Mouse (Mus musculus) limb, embryonic 15.5 days (tissue): Measurements from ENCODE around the gene Col25a1. TPM values are rescaled to one million over a fixed set of nuclear protein-coding genes. Genes with fewer than 3 reads are reported as not detected.
A peak's percentile ranks its signal among the peaks of the same experiment; 100 is the strongest.

Experiments used
- ATAC-seq: fragments of 200-750 bp; cut with Nextera tagmentation; 2 replicates; pipeline ENCODE4 v1.8.0; 2017; ENCODE audit warnings: low read depth, moderate TSS enrichment; ENCODE audit not compliant: insufficient number of reproducible peaks, low FRiP score, low TSS enrichment
- H3K27ac ChIP-seq: fragments of 300-500 bp; sonication (generic); 2 replicates; pipeline ENCODE4 v1.5.1; 2015; ENCODE audit warnings: moderate library complexity, mild to moderate bottlenecking, inconsistent platforms
- H3K27me3 ChIP-seq: fragments of 300-500 bp; sonication (generic); 2 replicates; pipeline ENCODE4 v1.6.1; 2015; ENCODE audit warnings: inconsistent platforms
- H3K36me3 ChIP-seq: fragments of 300-500 bp; sonication (generic); 2 replicates; pipeline ENCODE4 v1.6.1; 2015; ENCODE audit warnings: inconsistent platforms
- H3K4me1 ChIP-seq: fragments of 300-500 bp; sonication (generic); 2 replicates; pipeline ENCODE4 v1.6.1; 2015; ENCODE audit warnings: inconsistent platforms
- H3K4me2 ChIP-seq: fragments of 300-500 bp; sonication (generic); 2 replicates; pipeline ENCODE4 v1.6.1; 2015; ENCODE audit warnings: mild to moderate bottlenecking, inconsistent platforms
- H3K4me3 ChIP-seq: fragments of 300-500 bp; sonication (generic); 2 replicates; pipeline ENCODE4 v1.5.1; 2015; ENCODE audit warnings: mild to moderate bottlenecking, inconsistent platforms
- H3K9ac ChIP-seq: fragments of 300-500 bp; sonication (generic); 2 replicates; pipeline ENCODE4 v1.6.1; 2015; ENCODE audit warnings: inconsistent platforms
- H3K9me3 ChIP-seq: fragments of 300-500 bp; sonication (generic); 2 replicates; pipeline ENCODE4 v1.6.1; 2016; ENCODE audit warnings: inconsistent platforms
- WGBS: fragments of 180-500 bp; shearing (Covaris S2); methylation state at CpG from one replicate; pipeline ENCODE4 v1.1.7; 2015; 5-methylcytosine and 5-hydroxymethylcytosine counted together
- polyA plus RNA-seq: library from polyadenylated mRNA; unstranded; fragments of >200 nt; fragmentation: Nextera tagmentation; extraction: Ambion mirVana; gene quantifications from 2 replicates; pipeline ENCODE4 v1.2.1, GENCODE M21; 2015

Col25a1 gene
- polyA plus RNA-seq, 1 experiment from 2014 or later, result 7.5 TPM

DNA sequence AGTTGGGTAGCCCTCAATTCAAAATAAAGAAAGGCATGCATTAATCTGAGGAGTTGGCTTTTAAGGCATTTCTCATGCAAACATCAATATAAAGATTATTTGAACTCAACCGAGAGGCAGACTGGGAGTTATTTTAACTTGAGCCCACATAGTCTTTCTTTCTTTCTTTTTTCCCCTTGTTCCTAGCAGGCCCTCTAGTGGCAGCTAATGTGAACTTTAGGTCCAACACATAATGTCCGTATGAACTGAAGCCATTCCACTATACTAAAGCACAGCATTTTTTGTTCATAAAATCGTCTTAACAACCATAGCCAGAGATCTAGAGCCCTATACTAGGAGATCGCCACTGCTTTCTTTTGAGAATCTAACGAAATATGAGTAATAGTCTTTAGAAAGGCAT, 443.4 kb downstream of the Col25a1 start:
- Histone ChIP-seq H3K9ac (no peak overlapping the region), H3K36me3 (no peaks in the 10 kb centered on the region), H3K4me2 (no peak overlapping the region), H3K4me1 (peaks cover 3% of the 10 kb centered on the region; the same call in 1 of the 2 replicates), H3K27ac (no peak overlapping the region), H3K4me3 (no peak overlapping the region), H3K9me3 (no peaks in the 10 kb centered on the region), H3K27me3 (no peaks in the 10 kb centered on the region)
- ATAC-seq, result no peak
- WGBS, result 21% methylated on average over 5 of the region's 5 CpGs

- no peak overlapping the region for H3K9ac ChIP-seq
- H3K9me3 ChIP-seq, result no peaks in the 10 kb centered on the region
- no peak overlapping the region for H3K4me3 ChIP-seq
- ATAC-seq, result no peak
- H3K27me3 ChIP-seq, result no peaks in the 10 kb centered on the region
- WGBS, result 76% methylated on average over 6 of the region's 6 CpGs
- no peaks in the 10 kb centered on the region for H3K36me3 ChIP-seq
- no peak overlapping the region for H3K4me2 ChIP-seq
- peaks cover 5% of the 10 kb centered on the region; the same call in 1 of the 2 replicates for H3K4me1 ChIP-seq
- no peak overlapping the region for H3K27ac ChIP-seq
These were observed 445.4 kb downstream of the Col25a1 start for GRCm38 (mm10) chr3:130576683-130577082.

DNA sequence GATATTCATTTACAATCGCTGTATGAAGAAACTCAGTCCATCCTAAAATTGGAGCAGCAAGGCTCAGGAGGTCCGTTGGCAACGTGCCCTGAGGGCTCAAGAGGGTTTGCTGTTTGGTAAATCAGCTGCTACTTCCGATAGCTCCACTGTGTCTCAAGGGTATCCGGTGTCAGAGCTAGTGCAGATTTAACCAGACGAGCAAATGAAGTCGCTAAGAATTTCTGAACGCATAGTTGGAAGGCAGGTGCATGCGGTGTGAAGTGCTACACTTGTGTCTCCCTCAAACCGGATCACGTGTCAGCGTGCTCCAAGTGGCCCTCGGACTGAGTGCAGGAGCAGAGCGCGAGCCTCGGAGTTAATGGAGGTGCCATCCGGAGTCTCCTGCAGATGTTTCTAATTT, 448.2 kb downstream of the Col25a1 start:
- no peaks in the 10 kb centered on the region for H3K27me3 ChIP-seq
- ATAC-seq, result no peak
- H3K4me1 ChIP-seq, result peaks cover 5% of the 10 kb centered on the region; the same call in 1 of the 2 replicates
- no peak overlapping the region for H3K4me2 ChIP-seq
- no peaks in the 10 kb centered on the region for H3K9me3 ChIP-seq
- H3K4me3 ChIP-seq, result no peak overlapping the region
- no peak overlapping the region for H3K9ac ChIP-seq
- H3K36me3 ChIP-seq, result no peaks in the 10 kb centered on the region
- WGBS, result 37% methylated on average over 17 of the region's 17 CpGs
- H3K27ac ChIP-seq, result no peak overlapping the region

DNA sequence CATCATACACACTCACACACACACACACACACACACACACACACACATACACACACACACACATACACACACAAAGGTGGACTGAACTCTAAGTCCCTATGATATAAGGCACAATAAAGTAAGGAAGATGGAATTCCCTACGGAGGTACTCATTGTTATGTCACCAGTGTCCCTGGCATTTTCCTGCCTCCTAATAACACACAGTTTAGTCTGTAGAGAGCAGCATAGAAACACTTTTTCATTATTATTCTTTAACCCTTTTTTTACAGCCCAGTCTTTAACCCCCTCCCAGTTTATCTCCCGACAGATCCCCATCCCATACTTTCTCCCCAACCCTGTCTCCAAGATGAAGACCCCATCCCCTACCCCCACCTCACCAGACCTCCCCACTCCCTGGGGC, 450.3 kb downstream of the Col25a1 start:
- Histone ChIP-seq H3K9ac (no peak overlapping the region), H3K4me3 (no peak overlapping the region), H3K4me2 (no peak overlapping the region), H3K9me3 (no peaks in the 10 kb centered on the region), H3K36me3 (no peaks in the 10 kb centered on the region), H3K4me1 (peaks cover 5% of the 10 kb centered on the region; the same call in 1 of the 2 replicates), H3K27me3 (no peaks in the 10 kb centered on the region), H3K27ac (no peak overlapping the region)
- 84% methylated on average over 2 of the region's 2 CpGs for WGBS
- no peak for ATAC-seq

- Histone ChIP-seq H3K4me2 (no peak overlapping the region), H3K36me3 (no peaks in the 10 kb centered on the region), H3K9me3 (no peaks in the 10 kb centered on the region), H3K4me3 (no peak overlapping the region), H3K27ac (no peak overlapping the region), H3K4me1 (peaks cover 5% of the 10 kb centered on the region; the same call in 1 of the 2 replicates), H3K9ac (no peak overlapping the region), H3K27me3 (no peaks in the 10 kb centered on the region)
- WGBS, result 79% methylated on average over 13 of the region's 13 CpGs
- ATAC-seq, result no peak
These were observed 451.8 kb downstream of the Col25a1 start for GRCm38 (mm10) chr3:130582903-130583664.

- Histone ChIP-seq H3K4me1 (peaks cover 5% of the 10 kb centered on the region; the same call in 1 of the 2 replicates), H3K27me3 (no peaks in the 10 kb centered on the region), H3K4me2 (no peak overlapping the region), H3K9me3 (no peaks in the 10 kb centered on the region), H3K9ac (no peak overlapping the region), H3K27ac (no peak overlapping the region), H3K4me3 (no peak overlapping the region), H3K36me3 (no peaks in the 10 kb centered on the region)
- ATAC-seq, result no peak
- 77% methylated on average over 7 of the region's 7 CpGs for WGBS
These were observed 452.7 kb downstream of the Col25a1 start for GRCm38 (mm10) chr3:130584007-130584406.

DNA sequence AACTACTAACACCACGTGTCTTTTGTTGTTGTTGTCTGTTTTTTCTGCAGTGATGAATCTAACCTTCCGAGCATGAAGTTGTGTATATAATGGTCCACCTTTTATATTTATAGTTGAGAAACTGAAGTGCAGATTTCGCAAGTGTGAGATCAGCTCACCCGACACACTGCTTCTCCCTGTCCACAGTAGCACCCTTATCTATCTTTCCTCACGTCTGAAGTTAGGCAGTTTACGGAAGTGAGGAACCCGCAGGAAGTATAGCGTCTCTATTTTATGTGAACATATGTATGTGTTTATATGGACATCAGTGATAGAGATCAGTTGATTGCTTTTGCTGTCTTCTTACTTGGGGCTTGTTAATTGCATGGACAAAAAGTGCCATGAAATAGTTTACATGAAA, 463.7 kb downstream of the Col25a1 start:
- 78% methylated on average over 8 of the region's 8 CpGs for WGBS
- Histone ChIP-seq H3K27ac (no peak overlapping the region), H3K9me3 (no peaks in the 10 kb centered on the region), H3K4me1 (no peaks in the 10 kb centered on the region), H3K9ac (no peak overlapping the region), H3K36me3 (no peaks in the 10 kb centered on the region), H3K4me3 (no peak overlapping the region), H3K4me2 (no peak overlapping the region), H3K27me3 (no peaks in the 10 kb centered on the region)
- no peak for ATAC-seq

- Histone ChIP-seq H3K27ac (no peak overlapping the region), H3K4me3 (no peak overlapping the region), H3K27me3 (no peaks in the 10 kb centered on the region), H3K4me1 (no peaks in the 10 kb centered on the region), H3K4me2 (no peak overlapping the region), H3K9ac (no peak overlapping the region), H3K9me3 (no peaks in the 10 kb centered on the region), H3K36me3 (no peaks in the 10 kb centered on the region)
- no peak for ATAC-seq
- WGBS, result 71% methylated on average over 10 of the region's 10 CpGs
These were observed 470.2 kb downstream of the Col25a1 start for GRCm38 (mm10) chr3:130601491-130601890.

GRCm38 (mm10) chr3:130607924-130608323, 476.6 kb downstream of the Col25a1 start:
- H3K27me3 ChIP-seq, result no peaks in the 10 kb centered on the region
- no peak for ATAC-seq
- no peaks in the 10 kb centered on the region for H3K4me1 ChIP-seq
- H3K4me2 ChIP-seq, result no peak overlapping the region
- H3K27ac ChIP-seq, result no peak overlapping the region
- H3K9me3 ChIP-seq, result no peaks in the 10 kb centered on the region
- WGBS, result 79% methylated on average over 2 of the region's 2 CpGs
- H3K4me3 ChIP-seq, result no peak overlapping the region
- H3K9ac ChIP-seq, result no peak overlapping the region
- no peaks in the 10 kb centered on the region for H3K36me3 ChIP-seq

DNA sequence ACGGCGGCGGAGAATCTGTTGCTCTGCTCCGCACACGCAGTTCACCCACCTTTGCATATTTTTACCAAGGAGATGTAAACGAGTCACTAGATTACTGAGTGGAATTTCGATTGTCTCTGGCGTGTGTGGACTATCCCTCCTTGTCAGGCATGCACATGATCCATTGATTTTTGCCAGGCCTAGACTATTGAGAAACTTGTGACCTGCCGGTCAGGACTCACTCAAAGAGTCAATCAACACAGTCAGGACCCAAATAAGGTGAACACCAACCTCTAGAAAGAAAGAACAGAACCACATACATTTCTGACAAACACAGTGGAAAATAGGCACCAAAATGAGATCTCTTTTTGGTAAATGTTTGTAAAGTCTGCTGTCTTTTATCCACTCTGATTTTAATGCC, 483.1 kb downstream of the Col25a1 start:
- no peak overlapping the region for H3K4me3 ChIP-seq
- WGBS, result 87% methylated on average over 9 of the region's 9 CpGs
- H3K36me3 ChIP-seq, result no peaks in the 10 kb centered on the region
- H3K9ac ChIP-seq, result no peak overlapping the region
- no peaks in the 10 kb centered on the region for H3K9me3 ChIP-seq
- no peak overlapping the region for H3K27ac ChIP-seq
- no peaks in the 10 kb centered on the region for H3K27me3 ChIP-seq
- H3K4me1 ChIP-seq, result peaks cover 11% of the 10 kb centered on the region
- no peak for ATAC-seq
- no peak overlapping the region for H3K4me2 ChIP-seq

GRCm38 (mm10) chr3:130615625-130616024, 484.3 kb downstream of the Col25a1 start:
- 51% methylated on average over 8 of the region's 8 CpGs for WGBS
- Histone ChIP-seq H3K27ac (no peak overlapping the region), H3K4me1 (peaks cover 11% of the 10 kb centered on the region), H3K4me2 (no peak overlapping the region), H3K9me3 (no peaks in the 10 kb centered on the region), H3K4me3 (no peak overlapping the region), H3K9ac (no peak overlapping the region), H3K36me3 (no peaks in the 10 kb centered on the region), H3K27me3 (no peaks in the 10 kb centered on the region)
- no peak for ATAC-seq

DNA sequence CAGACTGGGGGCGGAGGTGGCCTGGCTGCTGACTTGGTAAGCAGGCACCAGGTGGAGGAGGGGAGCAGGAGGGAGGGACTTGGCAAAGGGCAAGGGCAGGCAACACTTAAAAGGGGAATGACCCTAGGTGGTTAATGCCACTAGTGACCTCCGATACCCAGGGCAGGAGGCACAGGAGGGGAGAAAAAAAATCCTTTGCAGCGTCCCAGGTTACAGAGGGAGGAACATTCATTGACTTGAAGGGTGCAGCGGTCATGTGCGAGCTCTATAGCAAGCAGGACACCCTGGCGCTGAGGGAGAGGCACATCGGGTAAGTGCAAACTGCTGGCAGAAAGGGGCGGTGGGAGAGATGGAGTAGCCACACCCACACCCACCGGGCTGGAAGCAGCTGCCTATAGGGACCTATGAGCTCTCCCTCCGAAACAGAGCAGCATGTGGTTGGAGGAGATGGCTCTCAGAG, 486.2 kb downstream of the Col25a1 start, which contains the start of gene Etnppl:
Gene Etnppl (plus strand): TSS at position 10 of the 460 bp plus-strand sequence.
- no peaks in the 10 kb centered on the region for H3K9me3 ChIP-seq
- no peak within 1 kb of the TSS for H3K9ac ChIP-seq
- H3K27me3 ChIP-seq, result no peaks in the 10 kb centered on the region
- no peak within 1 kb of the TSS for H3K27ac ChIP-seq
- ATAC-seq, result no peak
- peak within 1 kb of the TSS; percentile 20 for H3K4me3 ChIP-seq
- no peaks in the 10 kb centered on the region for H3K36me3 ChIP-seq
- H3K4me1 ChIP-seq, result peaks cover 11% of the 10 kb centered on the region
- H3K4me2 ChIP-seq, result peak within 1 kb of the TSS; percentile 44
- 4% methylated on average over 10 of the region's 10 CpGs for WGBS
